Mouse (Mus musculus) neural tube, embryonic 14.5 days (tissue): Measurements from ENCODE around the gene Ssbp4. TPM values are rescaled to one million over a fixed set of nuclear protein-coding genes. Genes with fewer than 3 reads are reported as not detected.

Experiments
- ATAC-seq: fragments of 200-750 bp; cut with Nextera tagmentation; 2 replicates; pipeline ENCODE4 v1.8.0; 2017; ENCODE audit warnings: low read depth, mild to moderate bottlenecking, moderate TSS enrichment, moderate library complexity
- H3K27ac ChIP-seq: fragments of 300-500 bp; sonication (generic); 2 replicates; pipeline ENCODE4 v1.5.1; 2014; ENCODE audit warnings: low read depth, mild to moderate bottlenecking, control low read depth, low read length, moderate library complexity, mixed read lengths
- H3K27me3 ChIP-seq: fragments of 300-500 bp; sonication (generic); 2 replicates; pipeline ENCODE4 v1.6.1; 2014; ENCODE audit warnings: low read length; ENCODE audit not compliant: control insufficient read depth, insufficient read depth
- H3K36me3 ChIP-seq: fragments of 300-500 bp; sonication (generic); 2 replicates; pipeline ENCODE4 v1.6.1; 2014; ENCODE audit warnings: low read length, mixed read lengths; ENCODE audit not compliant: control insufficient read depth, insufficient read depth
- H3K4me1 ChIP-seq: fragments of 300-500 bp; sonication (generic); 2 replicates; pipeline ENCODE4 v1.6.1; 2014; ENCODE audit warnings: low read length; ENCODE audit not compliant: control insufficient read depth, insufficient read depth
- H3K4me2 ChIP-seq: fragments of 300-500 bp; sonication (generic); 2 replicates; pipeline ENCODE4 v1.6.1; 2014; ENCODE audit warnings: mild to moderate bottlenecking, low read depth, low read length, control low read depth
- H3K4me3 ChIP-seq: fragments of 300-500 bp; sonication (generic); 2 replicates; pipeline ENCODE4 v1.5.1; 2014; ENCODE audit warnings: low read depth, low read length, control low read depth, mixed read lengths
- H3K9ac ChIP-seq: fragments of 300-500 bp; sonication (generic); replicated peaks from 2 replicates; pipeline ENCODE4 v1.6.1; 2014; ENCODE audit warnings: low read depth, mild to moderate bottlenecking, control low read depth, low read length, mixed read lengths
- H3K9me3 ChIP-seq: fragments of 300-500 bp; sonication (generic); 2 replicates; pipeline ENCODE4 v1.6.1; 2016; ENCODE audit warnings: low read length; ENCODE audit not compliant: control insufficient read depth
- whole genome bisulfite sequencing: fragments of 180-500 bp; shearing (Covaris S2); extraction: QIAGEN DNeasy Blood & Tissue Kit; methylation state at CpG from one replicate; pipeline ENCODE4 v1.1.7; 2014; 5-methylcytosine and 5-hydroxymethylcytosine counted together
- polyA plus RNA-seq: library from polyadenylated mRNA; unstranded; fragments of >200 nt; fragmentation: Nextera tagmentation; extraction: Ambion mirVana; gene quantifications from 2 replicates; pipeline ENCODE4 v1.2.1, GENCODE M21; 2014

The Ssbp4 gene
- polyA plus RNA-seq, 1 experiment from 2014 or later: 240 TPM

GRCm38 (mm10) chr8:70570990-70571389 lies 37.7 kb downstream of the Ssbp4 start:
- peaks cover 4% of the 10 kb centered on the region; the same call in 1 of the 2 replicates for H3K36me3 ChIP-seq
- H3K9ac ChIP-seq: no peak overlapping the region
- ATAC-seq: peak; percentile 20; the same call in 1 of the 2 replicates
- no peak overlapping the region for H3K27ac ChIP-seq
- H3K9me3 ChIP-seq: no peaks in the 10 kb centered on the region
- H3K4me2 ChIP-seq: no peak overlapping the region
- no peak overlapping the region for H3K4me3 ChIP-seq
- H3K27me3 ChIP-seq: no peaks in the 10 kb centered on the region
- H3K4me1 ChIP-seq: no peaks in the 10 kb centered on the region; the same call in 1 of the 2 replicates
- 74% methylated on average over 6 of the region's 6 CpGs for WGBS

- Histone ChIP-seq H3K36me3 (peaks cover 4% of the 10 kb centered on the region; the same call in 1 of the 2 replicates), H3K4me2 (no peak overlapping the region), H3K27me3 (no peaks in the 10 kb centered on the region), H3K4me3 (no peak overlapping the region), H3K27ac (no peak overlapping the region; the same call in 1 of the 2 replicates), H3K9ac (no peak overlapping the region), H3K9me3 (no peaks in the 10 kb centered on the region), H3K4me1 (peaks cover 2% of the 10 kb centered on the region; the same call in 1 of the 2 replicates)
- ATAC-seq: no peak
Measured at GRCm38 (mm10) chr8:70570360-70570759, 38.3 kb downstream of the Ssbp4 start.

DNA sequence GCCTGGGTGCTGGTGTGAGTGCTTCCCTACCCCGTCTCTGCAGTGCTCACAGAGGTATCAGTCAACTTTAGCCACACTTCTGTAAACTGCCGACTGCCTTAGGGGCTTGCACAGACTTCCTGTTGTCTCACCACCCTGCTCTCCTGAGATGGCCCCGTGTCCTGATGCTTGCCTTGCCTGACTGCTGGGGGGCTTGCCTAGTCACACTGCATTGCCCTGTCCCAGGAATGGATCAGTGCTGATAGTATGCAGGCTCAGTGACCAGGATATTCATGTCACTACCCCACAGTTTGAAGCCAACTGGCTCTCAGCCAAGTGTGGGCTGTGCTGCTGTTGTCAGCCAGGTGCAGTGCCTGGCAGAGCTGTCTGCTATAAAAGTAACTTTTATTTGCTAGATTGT lies 43.1 kb downstream of the Ssbp4 start:
- no peak for ATAC-seq
- no peaks in the 10 kb centered on the region for H3K36me3 ChIP-seq
- WGBS: 71% methylated on average over 3 of the region's 3 CpGs

GRCm38 (mm10) chr8:70564696-70565235 lies 43.9 kb downstream of the Ssbp4 start:
- Histone ChIP-seq H3K27ac (no peak overlapping the region), H3K4me2 (no peak overlapping the region), H3K4me1 (peaks cover 2% of the 10 kb centered on the region; the same call in 1 of the 2 replicates), H3K4me3 (no peak overlapping the region), H3K36me3 (no peaks in the 10 kb centered on the region), H3K27me3 (no peaks in the 10 kb centered on the region), H3K9me3 (no peaks in the 10 kb centered on the region), H3K9ac (no peak overlapping the region)
- WGBS: 87% methylated on average over 3 of the region's 3 CpGs
- ATAC-seq: no peak

More for the DNA sequence above, 43.1 kb downstream of the Ssbp4 start:
- H3K27ac ChIP-seq: no peak overlapping the region
- H3K4me1 ChIP-seq: peaks cover 2% of the 10 kb centered on the region; the same call in 1 of the 2 replicates
- no peaks in the 10 kb centered on the region for H3K9me3 ChIP-seq
- H3K4me3 ChIP-seq: no peak overlapping the region
- no peak overlapping the region for H3K4me2 ChIP-seq
- H3K27me3 ChIP-seq: no peaks in the 10 kb centered on the region
- no peak overlapping the region for H3K9ac ChIP-seq

GRCm38 (mm10) chr8:70563763-70564387 lies 44.8 kb downstream of the Ssbp4 start:
- H3K36me3 ChIP-seq: no peaks in the 10 kb centered on the region
- ATAC-seq: no peak
- 0 out of 2 replicates have a peak, but pooled peaks cover 2% of the 10 kb centered on the region for H3K4me1 ChIP-seq
- H3K4me3 ChIP-seq: no peak overlapping the region
- no peak overlapping the region for H3K9ac ChIP-seq
- H3K27me3 ChIP-seq: no peaks in the 10 kb centered on the region
- no peak overlapping the region for H3K4me2 ChIP-seq
- WGBS: 91% methylated on average over 6 of the region's 6 CpGs
- H3K9me3 ChIP-seq: no peaks in the 10 kb centered on the region
- H3K27ac ChIP-seq: no peak overlapping the region

GRCm38 (mm10) chr8:70562802-70563201 lies 45.9 kb downstream of the Ssbp4 start:
- Histone ChIP-seq H3K4me3 (no peak overlapping the region), H3K9me3 (no peaks in the 10 kb centered on the region), H3K27ac (no peak overlapping the region), H3K9ac (no peak overlapping the region), H3K36me3 (no peaks in the 10 kb centered on the region), H3K4me2 (no peak overlapping the region), H3K27me3 (no peaks in the 10 kb centered on the region), H3K4me1 (0 out of 2 replicates have a peak, but pooled peaks cover 2% of the 10 kb centered on the region)
- 82% methylated on average over 3 of the region's 3 CpGs for WGBS
- no peak for ATAC-seq

- no peak for ATAC-seq
- WGBS: 80% methylated on average over 7 of the region's 7 CpGs
- no peaks in the 10 kb centered on the region for H3K27me3 ChIP-seq
- H3K9me3 ChIP-seq: no peaks in the 10 kb centered on the region
- H3K36me3 ChIP-seq: no peaks in the 10 kb centered on the region
- H3K4me2 ChIP-seq: no peak overlapping the region
- no peak overlapping the region for H3K27ac ChIP-seq
- H3K4me1 ChIP-seq: 0 out of 2 replicates have a peak, but pooled peaks cover 2% of the 10 kb centered on the region
- no peak overlapping the region for H3K4me3 ChIP-seq
- H3K9ac ChIP-seq: no peak overlapping the region
Measured at GRCm38 (mm10) chr8:70561809-70562535, 46.7 kb downstream of the Ssbp4 start.

DNA sequence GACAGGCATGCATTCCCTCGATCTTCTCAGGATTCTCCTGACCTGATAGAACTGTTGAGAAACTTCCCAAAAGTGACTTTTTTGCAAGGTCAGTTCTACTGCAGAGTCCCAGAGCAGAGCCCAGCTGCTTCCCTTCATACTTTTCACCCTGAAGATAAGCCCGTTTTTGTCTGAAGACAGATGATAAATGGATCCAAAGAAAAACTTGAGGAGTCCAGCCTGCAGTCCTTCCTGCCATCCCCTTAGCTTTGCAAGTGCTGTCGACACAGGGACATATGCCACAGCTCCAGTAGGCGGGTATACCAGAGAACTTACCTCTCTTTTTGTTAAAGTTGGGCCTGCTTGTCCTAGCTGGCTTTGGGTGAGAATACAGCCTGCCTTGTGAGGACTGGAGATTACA lies 47.3 kb downstream of the Ssbp4 start:
- Histone ChIP-seq H3K36me3 (no peaks in the 10 kb centered on the region), H3K27ac (no peak overlapping the region), H3K27me3 (no peaks in the 10 kb centered on the region), H3K4me3 (no peak overlapping the region), H3K9ac (no peak overlapping the region), H3K4me2 (no peak overlapping the region), H3K4me1 (0 out of 2 replicates have a peak, but pooled peaks cover 2% of the 10 kb centered on the region), H3K9me3 (no peaks in the 10 kb centered on the region)
- 74% methylated on average over 4 of the region's 4 CpGs for WGBS
- ATAC-seq: no peak

DNA sequence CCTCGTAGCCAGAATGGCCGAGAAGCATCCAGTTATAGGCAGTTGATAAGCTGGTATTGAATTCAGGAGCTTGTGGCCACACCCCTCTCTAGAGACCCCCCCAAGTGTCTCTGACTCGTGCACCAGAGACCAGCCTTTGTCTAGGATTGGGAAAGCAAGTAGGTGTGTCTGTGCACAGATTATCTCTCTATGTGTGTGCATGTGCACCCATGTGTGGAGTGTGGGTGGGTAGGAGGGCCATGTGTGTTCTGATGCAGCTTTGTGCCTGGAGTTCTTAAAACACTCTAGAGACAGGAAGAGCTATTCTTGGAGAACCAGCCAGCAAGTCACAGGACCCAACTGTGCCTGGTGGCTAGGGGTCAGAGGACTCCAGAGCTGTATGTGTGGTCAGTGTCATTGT lies 48.1 kb downstream of the Ssbp4 start:
- Histone ChIP-seq H3K4me1 (0 out of 2 replicates have a peak, but pooled peaks cover under 1% of the 10 kb centered on the region), H3K4me2 (no peak overlapping the region), H3K9me3 (no peaks in the 10 kb centered on the region), H3K27me3 (no peaks in the 10 kb centered on the region), H3K27ac (no peak overlapping the region), H3K36me3 (no peaks in the 10 kb centered on the region), H3K9ac (no peak overlapping the region), H3K4me3 (no peak overlapping the region)
- no peak for ATAC-seq
- 82% methylated on average over 3 of the region's 3 CpGs for WGBS
